Mouse (Mus musculus): ENCODE data around the gene Faf1. TPM values are rescaled to one million over a fixed set of nuclear protein-coding genes. Genes with fewer than 3 reads are reported as not detected.

The Faf1 gene
- total RNA-seq (2015; ENCODE audit: low replicate concordance) (50.8 and 68.3 TPM in 2 replicates), total RNA-seq (2017; ENCODE audit: low replicate concordance) (78.3 and 105 TPM in 2 replicates)

GRCm38 (mm10) chr4:109676218-109677215, at the start of gene Faf1:
Gene Faf1 (plus strand): TSS chr4:109676588.
- ATAC-seq (replicated peaks; ENCODE audit: low FRiP score, poor library complexity, severe bottlenecking) = peak; percentile 95

- no peak for ATAC-seq (replicated peaks; ENCODE audit: low FRiP score, poor library complexity, severe bottlenecking)
Measured at GRCm38 (mm10) chr4:109630215-109630614, 46.2 kb upstream of the Faf1 start.

GRCm38 (mm10) chr4:109631029-109631428, 45.4 kb upstream of the Faf1 start:
- ATAC-seq (replicated peaks; ENCODE audit: low FRiP score, poor library complexity, severe bottlenecking) = no peak

- 0 out of 2 replicates have a peak, but pooled peaks have one; percentile 61 for ATAC-seq (replicated peaks; ENCODE audit: low FRiP score, poor library complexity, severe bottlenecking)
Measured at GRCm38 (mm10) chr4:109634971-109635370, 41.4 kb upstream of the Faf1 start.

GRCm38 (mm10) chr4:109639356-109639755, 37.0 kb upstream of the Faf1 start:
- no peak for ATAC-seq (replicated peaks; ENCODE audit: low FRiP score, poor library complexity, severe bottlenecking)

- ATAC-seq (replicated peaks; ENCODE audit: low FRiP score, poor library complexity, severe bottlenecking) = no peak
Measured at GRCm38 (mm10) chr4:109640141-109640540, 36.2 kb upstream of the Faf1 start.

GRCm38 (mm10) chr4:109641451-109641850, 34.9 kb upstream of the Faf1 start:
- no peak for ATAC-seq (replicated peaks; ENCODE audit: low FRiP score, poor library complexity, severe bottlenecking)

- ATAC-seq (replicated peaks; ENCODE audit: low FRiP score, poor library complexity, severe bottlenecking) = no peak
Measured at GRCm38 (mm10) chr4:109647281-109647680, 29.1 kb upstream of the Faf1 start.

GRCm38 (mm10) chr4:109649331-109649730, 27.1 kb upstream of the Faf1 start:
- ATAC-seq (replicated peaks; ENCODE audit: low FRiP score, poor library complexity, severe bottlenecking) = no peak

GRCm38 (mm10) chr4:109653251-109653650, 23.1 kb upstream of the Faf1 start:
- ATAC-seq (replicated peaks; ENCODE audit: low FRiP score, poor library complexity, severe bottlenecking) = no peak

- no peak for ATAC-seq (replicated peaks; ENCODE audit: low FRiP score, poor library complexity, severe bottlenecking)
Measured at GRCm38 (mm10) chr4:109654701-109655100, 21.7 kb upstream of the Faf1 start.

GRCm38 (mm10) chr4:109655738-109656137, 20.6 kb upstream of the Faf1 start:
- no peak for ATAC-seq (replicated peaks; ENCODE audit: low FRiP score, poor library complexity, severe bottlenecking)

- ATAC-seq (replicated peaks; ENCODE audit: low FRiP score, poor library complexity, severe bottlenecking) = no peak
Measured at GRCm38 (mm10) chr4:109656301-109656700, 20.1 kb upstream of the Faf1 start.

GRCm38 (mm10) chr4:109657021-109657850, 19.2 kb upstream of the Faf1 start:
- peak; percentile 52 for ATAC-seq (replicated peaks; ENCODE audit: low FRiP score, poor library complexity, severe bottlenecking)

- ATAC-seq (replicated peaks; ENCODE audit: low FRiP score, poor library complexity, severe bottlenecking) = peak; percentile 31; the same call in 1 of the 2 replicates
Measured at GRCm38 (mm10) chr4:109657851-109658500, 18.4 kb upstream of the Faf1 start.

- ATAC-seq (replicated peaks; ENCODE audit: low FRiP score, poor library complexity, severe bottlenecking) = no peak
Measured at GRCm38 (mm10) chr4:109658826-109659225, 17.6 kb upstream of the Faf1 start.

GRCm38 (mm10) chr4:109659571-109659970, 16.8 kb upstream of the Faf1 start:
- ATAC-seq (replicated peaks; ENCODE audit: low FRiP score, poor library complexity, severe bottlenecking) = no peak

- no peak for ATAC-seq (replicated peaks; ENCODE audit: low FRiP score, poor library complexity, severe bottlenecking)
Measured at GRCm38 (mm10) chr4:109660568-109660967, 15.8 kb upstream of the Faf1 start.

GRCm38 (mm10) chr4:109661183-109661582, 15.2 kb upstream of the Faf1 start:
- no peak for ATAC-seq (replicated peaks; ENCODE audit: low FRiP score, poor library complexity, severe bottlenecking)

- no peak for ATAC-seq (replicated peaks; ENCODE audit: low FRiP score, poor library complexity, severe bottlenecking)
Measured at GRCm38 (mm10) chr4:109662271-109662670, 14.1 kb upstream of the Faf1 start.
